Mouse (Mus musculus) layer of hippocampus, postnatal 14 days (tissue): ENCODE data around the gene Vmn1r171. TPM values are rescaled to one million over a fixed set of nuclear protein-coding genes. Genes with fewer than 3 reads are reported as not detected.
"Not testable (repeated sequence)": the region's sequence is repeated elsewhere in the genome, so short reads cannot be mapped to it uniquely, and the experiment has no call there.

Source experiments
- DNase-seq, 2 experiments: peaks; one replicate each; pipeline ENCODE4 v3.0.0; 2021 to 2022; ENCODE audit warnings: low spot score in 2 of 2, mixed read lengths in 1 of 2
- long read RNA-seq, 2 experiments: library from polyadenylated mRNA; stranded (forward); transcript quantifications; one replicate each; pipeline ENCODE4 v2.0.0; 2021
- total RNA-seq, 2 experiments: library from RNA; stranded (reverse); gene quantifications; 2 replicates each; pipeline ENCODE4 v1.2.3; 2021

Vmn1r171 gene
- total RNA-seq: not detected
- long read RNA-seq, experiment 1: 0 reads
- long read RNA-seq, experiment 2: 0 reads

GRCm38 (mm10) chr7:23630422-23630821 lies at the start of gene Vmn1r171:
TSS of gene Vmn1r171 (plus strand) at chr7:23630722.
- no peak for DNase-seq

DNA sequence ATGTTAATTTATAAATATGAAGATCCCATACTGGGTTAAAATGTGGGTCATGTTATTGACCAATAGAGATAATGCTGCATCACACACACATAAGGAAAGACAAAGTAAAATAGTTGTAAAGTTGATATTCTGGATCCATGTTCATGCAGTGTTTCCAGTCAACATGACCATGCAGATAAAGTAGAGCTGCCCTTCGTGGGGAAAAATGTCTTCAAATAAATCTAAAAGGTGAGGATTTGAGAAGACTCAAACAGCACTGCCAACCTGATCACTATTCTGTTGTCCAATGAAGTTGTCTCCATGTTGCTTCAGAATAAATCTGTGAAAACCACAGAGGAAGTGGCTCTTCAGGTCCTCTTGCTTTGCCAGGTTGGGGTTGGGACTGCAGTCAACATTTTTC lies 24.6 kb upstream of the Vmn1r171 start, which contains the start of gene Vmn1r170:
TSS of gene Vmn1r170 (plus strand) at position 301 of the 400 bp plus-strand sequence.
- DNase-seq: not testable (repeated sequence)

DNA sequence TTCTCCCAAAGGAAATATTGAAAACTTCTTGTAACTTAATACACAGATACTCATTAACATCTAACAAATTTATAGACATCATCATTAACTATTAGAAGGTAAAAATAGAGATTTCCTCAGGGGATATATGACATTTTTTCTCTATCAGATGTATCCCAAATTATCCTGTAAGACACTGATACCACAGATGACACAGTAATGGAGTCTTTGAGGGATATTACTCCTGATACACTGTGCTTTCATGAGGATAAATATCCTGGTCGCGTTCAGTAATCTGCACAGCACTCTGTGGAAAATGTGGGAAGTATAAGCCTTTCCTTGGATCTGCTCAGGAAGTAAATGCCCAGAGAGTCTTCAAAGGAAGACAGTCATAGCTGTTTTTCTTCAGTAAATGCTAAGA lies 27.5 kb downstream of the Vmn1r171 start, which contains the start of gene Vmn1r172:
TSS of gene Vmn1r172 (plus strand) at position 301 of the 400 bp plus-strand sequence.
- DNase-seq: no peak

Other genes with a start within 250 kb of the Vmn1r171 start
- under 1 TPM in 1 of 2 experiments, not detected in 1; 0.14 TPM for gene Nlrp5, start 244.8 kb upstream of the Vmn1r171 start, total RNA-seq
- not detected for gene Vmn1r167, start 123.5 kb upstream of the Vmn1r171 start, total RNA-seq
- not detected for gene Vmn1r168, start 91.0 kb upstream of the Vmn1r171 start, total RNA-seq
- not detected for gene Vmn1r169, start 55.2 kb upstream of the Vmn1r171 start, total RNA-seq
- gene Vmn1r170, start 24.5 kb upstream of the Vmn1r171 start, total RNA-seq: not detected
- gene Vmn1r172, start 27.6 kb downstream of the Vmn1r171 start, total RNA-seq: not detected
- gene Vmn1r173, start 70.0 kb downstream of the Vmn1r171 start, total RNA-seq: not detected
- gene Vmn1r174, start 121.5 kb downstream of the Vmn1r171 start, total RNA-seq: not detected
- not detected for gene Vmn1r175, start 179.9 kb downstream of the Vmn1r171 start, total RNA-seq
- gene Vmn1r176, start 206.7 kb downstream of the Vmn1r171 start, total RNA-seq: not detected
- gene Vmn1r177, start 235.7 kb downstream of the Vmn1r171 start, total RNA-seq: not detected